Mouse (Mus musculus): Measurements from ENCODE around the gene Dnmt3a.
"Not testable (repeated sequence)": the region's sequence is repeated elsewhere in the genome, so short reads cannot be mapped to it uniquely, and the experiment has no call there.

The Dnmt3a gene

DNA sequence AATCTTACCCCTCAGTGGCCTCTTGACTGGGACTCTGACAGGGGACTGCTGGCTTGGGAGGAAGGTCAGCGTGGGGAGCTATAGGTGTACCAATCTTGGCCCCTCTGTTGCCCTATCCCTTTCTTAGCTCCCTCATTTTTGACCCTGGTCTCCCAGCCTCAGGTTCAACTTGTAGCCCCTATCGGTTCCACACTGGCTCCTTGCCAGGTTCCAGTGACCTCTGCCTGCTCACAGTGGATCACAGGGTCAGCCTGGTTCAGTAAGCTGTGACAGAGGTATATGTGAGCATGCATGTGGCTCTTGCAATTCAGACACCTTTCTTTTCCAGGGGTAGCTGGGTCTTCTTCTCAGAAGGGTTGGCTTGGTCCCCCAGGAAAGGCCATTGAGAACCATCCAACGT, 110.0 kb downstream of the Dnmt3a start:
- DNase-seq (ENCODE audit: low read depth, low spot score) = no peak

GRCm38 (mm10) chr12:3917668-3918341, 112.0 kb downstream of the Dnmt3a start:
- DNase-seq (ENCODE audit: low read depth, low spot score) = peak; percentile 20

DNA sequence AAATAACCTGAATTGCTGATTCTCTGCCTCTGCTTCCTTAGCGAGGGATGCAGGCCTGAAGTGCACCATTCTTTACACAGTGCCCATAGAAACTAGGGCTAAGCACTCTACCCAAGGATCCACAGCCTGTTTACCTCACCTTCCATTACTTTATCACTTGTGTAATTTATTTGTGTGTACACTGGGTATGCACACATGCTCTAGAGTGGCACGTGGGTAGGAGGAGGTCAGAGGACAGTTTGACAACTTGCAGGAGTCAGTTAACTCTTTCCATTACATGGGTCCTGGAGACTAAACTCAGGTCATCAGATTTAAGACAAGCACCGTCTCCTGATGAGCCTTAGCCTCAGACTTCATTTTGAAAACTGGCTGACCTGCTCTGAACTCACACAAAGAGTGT, 112.8 kb downstream of the Dnmt3a start:
- no peak for DNase-seq (ENCODE audit: low read depth, low spot score)

GRCm38 (mm10) chr12:3919423-3919822, 113.6 kb downstream of the Dnmt3a start:
- DNase-seq (ENCODE audit: low read depth, low spot score) = no peak

DNA sequence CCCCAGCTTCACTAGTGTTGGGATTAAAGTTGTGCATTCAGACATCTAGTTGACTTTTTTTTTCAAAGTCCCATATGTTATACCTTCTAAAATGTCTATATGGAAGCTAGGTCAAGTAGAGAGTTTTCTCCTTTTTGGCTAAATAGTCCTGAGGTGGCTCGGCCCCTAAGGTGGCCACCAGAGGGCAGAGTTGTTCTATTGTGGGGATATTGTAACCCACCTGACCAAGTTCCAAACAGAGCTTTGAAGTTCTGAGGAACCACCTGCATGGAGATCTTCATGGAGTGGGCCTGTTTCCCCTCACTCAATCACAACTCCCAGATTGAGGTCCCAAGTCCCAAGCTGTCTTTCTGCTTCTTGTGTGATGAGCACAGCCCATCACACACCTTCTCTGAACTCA, 120.3 kb downstream of the Dnmt3a start:
- peak; percentile 67 for DNase-seq (ENCODE audit: low read depth, low spot score)

DNA sequence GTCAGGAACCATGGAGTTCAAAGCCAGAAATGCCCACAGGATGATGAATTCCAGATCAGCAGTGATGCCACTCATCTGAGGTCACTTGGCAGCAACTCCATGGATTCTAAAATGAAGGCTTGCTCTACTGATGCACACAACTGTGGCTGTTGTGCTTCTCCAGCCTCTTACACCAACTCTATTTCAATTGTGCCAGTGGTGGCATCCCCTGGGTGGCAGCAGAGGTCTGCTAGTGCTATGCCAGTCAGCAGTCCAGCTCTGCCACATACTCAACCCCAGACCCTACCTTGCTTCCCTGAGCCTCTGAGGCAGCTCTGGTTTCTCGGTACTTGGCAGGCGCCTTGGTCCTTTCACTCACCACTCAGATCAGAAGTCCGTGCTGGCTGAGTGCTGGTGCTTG, 123.0 kb downstream of the Dnmt3a start:
- DNase-seq (ENCODE audit: low read depth, low spot score) = no peak

DNA sequence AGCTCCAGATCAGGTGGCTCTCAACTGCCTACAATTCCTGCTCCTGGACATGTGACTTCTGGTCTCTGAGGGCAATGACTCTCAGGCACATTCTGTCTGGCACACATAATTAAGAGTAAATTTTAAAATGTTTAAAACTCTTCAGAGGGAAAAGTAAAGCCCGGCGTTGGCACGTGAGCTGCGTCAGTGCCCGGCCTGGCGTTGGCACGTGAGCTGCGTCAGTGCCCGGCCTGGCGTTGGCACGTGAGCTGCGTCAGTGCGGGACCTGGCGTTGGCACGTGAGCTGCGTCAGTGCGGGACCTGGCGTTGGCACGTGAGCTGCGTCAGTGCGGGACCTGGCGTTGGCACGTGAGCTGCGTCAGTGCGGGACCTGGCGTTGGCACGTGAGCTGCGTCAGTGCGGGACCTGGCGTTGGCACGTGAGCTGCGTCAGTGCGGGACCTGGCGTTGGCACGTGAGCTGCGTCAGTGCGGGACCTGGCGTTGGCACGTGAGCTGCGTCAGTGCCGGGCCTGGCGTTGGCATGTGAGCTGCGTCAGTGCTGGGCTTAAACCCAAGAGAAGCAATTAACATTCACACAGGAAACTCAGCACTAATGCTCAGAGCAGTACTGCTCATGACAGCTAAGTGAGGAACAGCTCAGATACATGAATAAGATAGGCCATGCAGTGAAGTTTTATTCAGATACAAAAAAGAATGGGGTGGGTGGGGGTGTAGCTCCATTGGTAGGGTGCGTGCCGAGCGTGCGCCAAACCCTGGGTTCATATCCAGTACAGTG, 124.5 kb downstream of the Dnmt3a start:
- not testable (repeated sequence) for DNase-seq (ENCODE audit: low read depth, low spot score)

DNA sequence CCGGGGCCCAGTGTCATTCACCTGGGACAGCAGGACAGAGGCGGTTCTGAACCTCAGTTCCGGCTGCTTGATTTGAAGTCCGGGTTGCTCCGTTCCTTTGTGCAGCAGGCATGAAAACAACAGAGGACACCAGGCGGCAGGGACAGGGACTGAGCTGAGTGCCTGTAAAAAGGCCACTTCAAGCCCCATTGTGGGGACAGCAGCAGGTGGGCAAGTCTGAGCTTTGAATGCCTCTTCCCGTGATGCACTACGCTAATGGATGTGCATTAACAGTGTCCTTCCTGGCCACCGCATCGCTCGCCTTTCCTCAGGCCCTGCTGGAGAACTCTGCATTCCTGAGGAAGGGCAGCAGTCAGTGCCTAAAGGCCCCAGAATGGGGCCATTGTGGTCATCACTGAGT, 136.2 kb downstream of the Dnmt3a start:
- peak; percentile 34 for DNase-seq (ENCODE audit: low read depth, low spot score)

DNA sequence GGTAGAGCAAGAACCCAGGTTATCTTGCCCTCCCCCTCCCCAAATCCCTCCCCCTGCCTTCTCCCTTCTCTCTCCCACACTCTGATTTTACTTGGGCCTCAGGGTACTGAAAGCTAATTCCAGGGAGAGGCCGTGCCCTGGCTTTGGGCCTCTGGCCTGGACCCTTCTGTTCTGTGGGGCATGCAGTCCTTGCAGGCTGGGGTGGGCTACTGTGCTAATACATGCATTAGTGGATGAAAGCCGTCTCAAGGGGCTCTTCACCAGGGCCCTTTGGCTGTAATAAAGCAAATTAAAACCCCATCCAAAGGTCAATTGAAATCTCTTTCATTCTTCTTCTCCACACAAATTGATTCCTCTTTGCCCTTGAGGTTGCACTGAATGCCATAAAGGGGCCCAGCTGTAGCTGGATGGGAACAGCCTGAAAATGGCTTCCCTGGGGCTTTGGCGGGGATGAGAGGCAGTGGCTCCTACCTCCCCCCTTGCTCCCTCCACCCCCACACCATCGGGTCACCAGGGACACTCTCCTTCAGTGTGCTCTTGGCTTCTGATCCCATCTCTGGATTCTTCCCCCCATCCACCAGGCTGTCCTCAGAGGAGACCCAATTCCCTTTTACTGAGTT, 138.8 kb downstream of the Dnmt3a start:
- DNase-seq (ENCODE audit: low read depth, low spot score) = peak; percentile 48

GRCm38 (mm10) chr12:3947503-3947902, 141.7 kb downstream of the Dnmt3a start:
- no peak for DNase-seq (ENCODE audit: low read depth, low spot score)

- no peak for DNase-seq (ENCODE audit: low read depth, low spot score)
Observed at GRCm38 (mm10) chr12:3954651-3955050, 148.8 kb downstream of the Dnmt3a start, which contains the start of gene Pomc. Pomc (plus strand) TSS chr12:3954951.

DNA sequence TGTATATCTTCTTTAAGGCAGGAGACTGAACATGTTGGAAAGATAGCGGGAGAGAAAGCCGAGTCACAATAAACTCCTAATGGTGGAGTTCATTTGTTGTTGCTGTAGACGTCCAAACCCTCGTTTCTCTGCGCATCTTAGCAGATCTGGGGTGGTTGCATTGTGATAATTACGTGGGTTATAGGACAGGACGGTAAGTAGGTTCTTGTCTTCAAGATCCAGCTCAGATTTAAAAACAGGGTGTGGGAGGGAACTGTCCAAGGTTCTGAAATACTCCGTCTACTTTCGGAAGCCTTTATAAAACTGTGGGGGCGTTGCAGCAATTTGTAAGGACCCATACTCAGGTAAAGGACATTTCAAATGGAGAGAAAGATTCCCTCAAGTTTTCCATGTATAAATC, 149.6 kb downstream of the Dnmt3a start:
- peak; percentile 79 for DNase-seq (ENCODE audit: low read depth, low spot score)

GRCm38 (mm10) chr12:3956351-3956750, 150.5 kb downstream of the Dnmt3a start:
- DNase-seq (ENCODE audit: low read depth, low spot score) = peak; percentile 49

- DNase-seq (ENCODE audit: low read depth, low spot score) = peak; percentile 96
Observed at GRCm38 (mm10) chr12:3959791-3960543, 154.2 kb downstream of the Dnmt3a start.

- DNase-seq (ENCODE audit: low read depth, low spot score) = no peak
Observed at GRCm38 (mm10) chr12:3960553-3960952, 154.7 kb downstream of the Dnmt3a start.
